Mouse (Mus musculus): ENCODE data around the gene Ren1. TPM values are rescaled to one million over a fixed set of nuclear protein-coding genes. Genes with fewer than 3 reads are reported as not detected.

Gene Ren1
- polyA plus RNA-seq, 1 experiment from 2014 or later, result not detected

GRCm38 (mm10) chr1:133383157-133383783 is 33.0 kb downstream of the Ren1 start:
- H3K36me3 ChIP-seq, result peaks cover 70% of the 10 kb centered on the region
- H3K4me1 ChIP-seq, result peaks cover 64% of the 10 kb centered on the region
- 92% methylated on average over 14 of the region's 14 CpGs for WGBS
- peak overlapping the region; percentile 76 for H3K27ac ChIP-seq (replicated peaks)
- H3K4me3 ChIP-seq, result no peak overlapping the region
- no peaks in the 10 kb centered on the region for H3K9me3 ChIP-seq (replicated peaks)
- H3K27me3 ChIP-seq (ENCODE audit: low read depth, poor library complexity, severe bottlenecking), result peaks cover 17% of the 10 kb centered on the region
- no peak for DNase-seq (ENCODE audit: low spot score)

GRCm38 (mm10) chr1:133385506-133385905 is 35.2 kb downstream of the Ren1 start:
- peak overlapping the region; percentile 84 for H3K27ac ChIP-seq (replicated peaks)
- peaks cover 28% of the 10 kb centered on the region for H3K27me3 ChIP-seq (ENCODE audit: low read depth, poor library complexity, severe bottlenecking)
- H3K4me1 ChIP-seq, result peaks cover 64% of the 10 kb centered on the region
- WGBS, result 34% methylated on average over 9 of the region's 9 CpGs
- peaks cover 92% of the 10 kb centered on the region for H3K36me3 ChIP-seq
- H3K9me3 ChIP-seq (replicated peaks), result no peaks in the 10 kb centered on the region
- DNase-seq (ENCODE audit: low spot score), result peak; percentile 85
- H3K4me3 ChIP-seq, result peak overlapping the region; percentile 18; the same call in 1 of the 2 replicates

- Histone ChIP-seq H3K4me3 (peak overlapping the region; percentile 18; the same call in 1 of the 2 replicates), H3K9me3 (replicated peaks) (0 out of 2 replicates have a peak, but pooled peaks cover under 1% of the 10 kb centered on the region), H3K27ac (replicated peaks) (peak overlapping the region; percentile 84), H3K36me3 (peaks cover 98% of the 10 kb centered on the region), H3K4me1 (peaks cover 60% of the 10 kb centered on the region), H3K27me3 (ENCODE audit: low read depth, poor library complexity, severe bottlenecking) (peaks cover 28% of the 10 kb centered on the region)
- 26% methylated on average over 11 of the region's 11 CpGs for WGBS
- peak; percentile 64 for DNase-seq (ENCODE audit: low spot score)
These were observed 35.9 kb downstream of the Ren1 start for GRCm38 (mm10) chr1:133386209-133386608.

DNA sequence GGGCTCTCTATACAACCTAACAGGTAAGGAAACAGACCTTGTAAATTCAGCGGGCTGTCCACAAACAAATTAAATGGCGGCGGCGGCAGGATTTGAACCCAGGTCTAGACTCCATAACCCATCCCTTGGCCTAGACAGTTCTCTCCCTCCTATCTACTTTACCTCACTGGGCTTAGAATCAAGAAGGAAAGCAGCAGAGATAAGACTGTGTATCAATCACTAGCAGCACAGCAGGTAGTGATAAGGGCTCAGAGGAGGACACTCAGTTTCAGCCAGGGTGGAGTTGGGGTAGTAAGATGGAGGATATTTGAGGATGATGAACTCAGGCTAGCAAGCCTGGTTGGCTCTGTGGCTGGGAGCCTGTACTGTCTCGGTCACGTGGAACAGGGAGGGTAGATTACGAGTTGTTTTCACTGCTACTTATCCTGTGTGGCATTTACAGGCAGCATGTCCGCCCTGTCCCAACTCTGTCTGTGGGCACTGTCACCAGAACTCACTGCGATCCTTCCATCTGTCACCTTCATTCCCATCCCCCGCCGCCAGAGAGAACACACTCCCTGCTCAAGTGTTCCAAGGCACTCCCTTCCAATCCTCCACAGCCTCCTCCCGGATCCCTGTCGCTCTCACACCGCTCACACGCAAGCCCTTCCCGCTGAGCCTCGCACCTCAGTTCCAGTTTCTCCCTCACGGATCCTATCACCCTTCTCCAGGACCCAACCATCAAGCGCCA is 37.4 kb downstream of the Ren1 start:
- H3K9me3 ChIP-seq (replicated peaks), result peaks cover 11% of the 10 kb centered on the region; the same call in 1 of the 2 replicates
- peaks cover 28% of the 10 kb centered on the region for H3K27me3 ChIP-seq (ENCODE audit: low read depth, poor library complexity, severe bottlenecking)
- no peak overlapping the region for H3K4me3 ChIP-seq
- WGBS, result 63% methylated on average over 19 of the region's 19 CpGs
- peaks cover 100% of the 10 kb centered on the region for H3K36me3 ChIP-seq
- DNase-seq (ENCODE audit: low spot score), result no peak
- H3K4me1 ChIP-seq, result peaks cover 51% of the 10 kb centered on the region
- peak overlapping the region; percentile 57 for H3K27ac ChIP-seq (replicated peaks)

DNA sequence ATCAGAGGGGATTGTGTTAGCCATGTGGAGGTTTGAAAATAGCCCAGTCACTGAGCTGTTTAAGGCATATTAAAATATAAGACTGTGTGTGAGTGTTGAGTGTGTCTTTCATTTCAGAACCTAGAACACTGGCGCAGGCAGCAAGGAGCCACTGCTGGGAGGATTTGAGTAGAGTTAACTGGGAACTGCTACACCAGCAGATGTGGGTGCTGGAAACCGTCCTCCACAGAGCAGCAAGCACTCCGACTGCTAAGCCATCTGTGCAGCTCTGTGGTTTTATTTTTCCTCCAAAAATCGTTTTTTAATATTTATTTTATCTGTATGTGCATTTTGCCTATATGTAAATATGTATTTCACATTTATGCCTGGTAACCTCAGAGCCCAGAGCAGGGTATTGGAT is 44.4 kb downstream of the Ren1 start:
- DNase-seq (ENCODE audit: low spot score), result no peak
- 75% methylated on average over 4 of the region's 4 CpGs for WGBS
- peaks cover 11% of the 10 kb centered on the region; the same call in 1 of the 2 replicates for H3K9me3 ChIP-seq (replicated peaks)
- H3K36me3 ChIP-seq, result peaks cover 51% of the 10 kb centered on the region
- H3K4me1 ChIP-seq, result peaks cover 72% of the 10 kb centered on the region
- peaks cover 12% of the 10 kb centered on the region for H3K27me3 ChIP-seq (ENCODE audit: low read depth, poor library complexity, severe bottlenecking)
- no peak overlapping the region for H3K4me3 ChIP-seq
- no peak overlapping the region for H3K27ac ChIP-seq (replicated peaks)

- Histone ChIP-seq H3K4me3 (0 out of 2 replicates have a peak overlapping the region, but pooled peaks have one; percentile 44), H3K9me3 (replicated peaks) (peaks cover 6% of the 10 kb centered on the region; the same call in 1 of the 2 replicates), H3K27ac (replicated peaks) (peak overlapping the region; percentile 90), H3K4me1 (peaks cover 83% of the 10 kb centered on the region), H3K27me3 (ENCODE audit: low read depth, poor library complexity, severe bottlenecking) (peaks cover 24% of the 10 kb centered on the region), H3K36me3 (peaks cover 48% of the 10 kb centered on the region)
- DNase-seq (ENCODE audit: low spot score), result no peak
- WGBS, result 87% methylated on average over 5 of the region's 5 CpGs
These were observed 46.4 kb downstream of the Ren1 start for GRCm38 (mm10) chr1:133396693-133397092.

DNA sequence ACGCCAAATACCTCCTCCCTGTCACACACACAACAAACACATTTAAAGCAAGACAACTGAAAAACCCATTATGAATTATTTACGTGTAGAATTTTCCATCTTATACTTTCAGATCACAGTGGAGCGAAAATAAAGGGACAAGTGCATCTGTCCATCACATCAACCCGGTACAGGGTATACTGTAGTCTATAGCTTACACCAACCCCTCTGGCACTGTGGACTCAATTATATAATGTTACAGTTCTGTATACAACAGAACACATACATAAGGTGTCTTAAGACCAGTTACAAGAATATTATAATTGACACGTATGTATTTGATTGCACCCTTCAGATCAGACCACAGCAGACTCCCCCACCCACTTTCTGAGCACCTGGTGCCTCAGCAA is 46.8 kb downstream of the Ren1 start:
- Histone ChIP-seq H3K9me3 (replicated peaks) (peaks cover 2% of the 10 kb centered on the region; the same call in 1 of the 2 replicates), H3K36me3 (peaks cover 48% of the 10 kb centered on the region), H3K4me3 (peak overlapping the region; percentile 44), H3K27me3 (ENCODE audit: low read depth, poor library complexity, severe bottlenecking) (peaks cover 24% of the 10 kb centered on the region), H3K4me1 (peaks cover 83% of the 10 kb centered on the region), H3K27ac (replicated peaks) (peak overlapping the region; percentile 90)
- whole genome bisulfite sequencing, result 58% methylated on average over 5 of the region's 5 CpGs
- DNase-seq (ENCODE audit: low spot score), result no peak

GRCm38 (mm10) chr1:133397483-133398237 is 47.4 kb downstream of the Ren1 start:
- peaks cover 83% of the 10 kb centered on the region for H3K4me1 ChIP-seq
- H3K9me3 ChIP-seq (replicated peaks), result no peaks in the 10 kb centered on the region; the same call in 1 of the 2 replicates
- H3K36me3 ChIP-seq, result peaks cover 48% of the 10 kb centered on the region
- peak overlapping the region; percentile 90 for H3K27ac ChIP-seq (replicated peaks)
- H3K27me3 ChIP-seq (ENCODE audit: low read depth, poor library complexity, severe bottlenecking), result peaks cover 24% of the 10 kb centered on the region
- DNase-seq (ENCODE audit: low spot score), result peak; percentile 89
- H3K4me3 ChIP-seq, result peak overlapping the region; percentile 44
- 3% methylated on average over 17 of the region's 17 CpGs for WGBS

DNA sequence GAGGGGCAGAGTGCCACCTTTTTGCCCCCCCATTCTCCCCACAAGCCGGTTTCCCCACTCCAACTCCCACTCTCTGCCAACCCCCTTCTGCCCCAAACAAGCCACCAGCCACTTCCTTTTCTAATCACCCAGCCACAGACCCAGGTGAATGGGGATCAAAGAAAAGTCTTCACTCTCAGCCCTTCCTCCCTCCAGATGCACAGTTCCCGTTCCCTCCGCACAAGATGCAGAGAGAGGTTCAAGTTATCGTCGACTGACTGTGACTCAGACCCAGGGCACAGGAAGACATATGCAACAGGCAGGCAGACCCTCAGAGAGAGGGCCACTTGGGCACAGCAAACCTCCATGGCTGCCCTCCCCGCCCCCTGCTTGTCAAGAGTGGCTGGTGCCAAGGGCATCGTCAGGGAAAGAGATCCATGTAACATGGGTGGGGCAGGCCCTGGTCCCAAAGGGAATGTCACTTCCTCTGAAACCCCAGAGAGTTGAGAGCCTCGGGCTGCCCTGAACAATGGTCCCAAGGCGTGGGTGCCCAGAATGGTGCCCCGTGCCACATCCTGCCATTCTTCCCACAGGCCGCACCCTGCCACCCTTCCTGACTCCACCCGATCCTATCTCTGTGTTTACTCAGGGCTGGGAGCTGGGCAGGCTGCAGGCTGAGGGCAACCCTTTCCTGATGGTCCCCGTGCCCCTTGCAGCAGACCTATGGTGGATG is 49.9 kb downstream of the Ren1 start:
- no peak for DNase-seq (ENCODE audit: low spot score)
- no peaks in the 10 kb centered on the region; the same call in 1 of the 2 replicates for H3K9me3 ChIP-seq (replicated peaks)
- 85% methylated on average over 13 of the region's 13 CpGs for WGBS
- H3K4me1 ChIP-seq, result peaks cover 72% of the 10 kb centered on the region
- H3K27me3 ChIP-seq (ENCODE audit: low read depth, poor library complexity, severe bottlenecking), result peaks cover 24% of the 10 kb centered on the region
- peaks cover 56% of the 10 kb centered on the region for H3K36me3 ChIP-seq
- H3K27ac ChIP-seq (replicated peaks), result peak overlapping the region; percentile 90
- no peak overlapping the region for H3K4me3 ChIP-seq

DNA sequence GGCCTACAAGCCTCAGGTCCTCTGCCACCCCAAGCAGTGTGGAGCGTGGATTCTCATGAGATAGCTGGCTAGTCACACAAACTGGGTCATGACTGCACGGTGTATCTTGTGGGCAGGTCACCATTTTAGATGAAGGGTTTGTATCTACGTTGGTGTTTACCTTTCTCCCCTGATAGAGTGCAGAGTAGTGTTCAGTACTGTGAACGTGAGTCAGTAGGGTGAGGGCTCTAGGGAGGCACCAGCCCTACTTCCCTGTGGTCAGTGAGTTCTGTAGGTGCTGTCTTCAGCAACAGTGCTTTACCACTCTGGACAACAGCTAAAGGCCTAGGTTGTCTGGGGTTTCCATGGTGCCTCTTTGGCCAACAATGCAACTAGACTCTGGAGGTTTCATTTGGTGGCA is 53.7 kb downstream of the Ren1 start:
- WGBS, result 89% methylated on average over 4 of the region's 4 CpGs
- Histone ChIP-seq H3K27ac (replicated peaks) (0 out of 2 replicates have a peak overlapping the region, but pooled peaks have one; percentile 17), H3K4me1 (peaks cover 66% of the 10 kb centered on the region), H3K36me3 (peaks cover 66% of the 10 kb centered on the region), H3K4me3 (no peak overlapping the region), H3K27me3 (ENCODE audit: low read depth, poor library complexity, severe bottlenecking) (peaks cover 18% of the 10 kb centered on the region), H3K9me3 (replicated peaks) (peaks cover 4% of the 10 kb centered on the region; the same call in 1 of the 2 replicates)
- DNase-seq (ENCODE audit: low spot score), result no peak

DNA sequence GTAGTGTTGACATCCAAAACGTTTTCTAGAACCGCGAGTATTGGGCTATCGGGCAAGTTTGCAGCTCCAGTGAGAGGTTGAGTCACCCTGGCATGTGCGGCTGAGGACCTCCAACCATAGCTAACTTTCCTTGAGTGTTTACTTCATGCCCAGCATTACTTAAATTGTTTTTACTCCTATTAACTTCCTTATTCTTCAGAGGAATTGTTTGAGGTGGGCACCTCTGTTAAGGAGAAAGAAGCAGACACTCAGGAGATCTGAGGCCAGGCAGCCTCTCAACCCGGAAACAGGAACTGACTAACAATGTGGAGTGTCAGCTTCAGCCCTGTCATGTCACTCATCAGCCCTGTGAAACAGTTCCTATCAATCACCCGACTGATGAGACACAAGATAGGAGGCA is 56.3 kb downstream of the Ren1 start:
- H3K36me3 ChIP-seq, result peaks cover 57% of the 10 kb centered on the region
- no peak overlapping the region for H3K4me3 ChIP-seq
- H3K4me1 ChIP-seq, result peaks cover 71% of the 10 kb centered on the region
- no peaks in the 10 kb centered on the region for H3K27me3 ChIP-seq (ENCODE audit: low read depth, poor library complexity, severe bottlenecking)
- WGBS, result 86% methylated on average over 7 of the region's 7 CpGs
- peak overlapping the region; percentile 78 for H3K27ac ChIP-seq (replicated peaks)
- no peak for DNase-seq (ENCODE audit: low spot score)
- H3K9me3 ChIP-seq (replicated peaks), result peaks cover 4% of the 10 kb centered on the region; the same call in 1 of the 2 replicates

DNA sequence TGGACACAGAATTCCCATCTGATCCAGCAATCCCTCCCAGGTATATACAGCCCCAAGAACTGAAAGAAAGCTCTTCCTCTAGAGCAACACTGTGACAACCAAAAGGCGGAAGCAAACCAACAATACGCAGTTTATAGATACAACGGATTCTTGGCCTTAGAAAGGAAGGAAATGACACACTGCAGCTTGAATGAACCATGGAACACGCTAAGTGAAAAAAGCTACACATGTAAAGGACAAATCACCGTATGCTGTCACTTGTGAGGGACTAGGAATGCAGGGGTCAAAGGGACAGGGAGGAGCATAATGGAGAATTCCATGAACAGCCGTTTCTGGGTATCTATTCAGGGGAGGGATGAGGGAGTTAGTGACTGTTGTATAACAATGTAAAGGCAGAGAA is 57.1 kb downstream of the Ren1 start:
- 49% methylated on average over 6 of the region's 6 CpGs for WGBS
- H3K27me3 ChIP-seq (ENCODE audit: low read depth, poor library complexity, severe bottlenecking), result no peaks in the 10 kb centered on the region
- H3K36me3 ChIP-seq, result peaks cover 49% of the 10 kb centered on the region
- DNase-seq (ENCODE audit: low spot score), result no peak
- H3K27ac ChIP-seq (replicated peaks), result peak overlapping the region; percentile 78
- H3K4me3 ChIP-seq, result no peak overlapping the region
- H3K4me1 ChIP-seq, result peaks cover 79% of the 10 kb centered on the region
- H3K9me3 ChIP-seq (replicated peaks), result peaks cover 4% of the 10 kb centered on the region; the same call in 1 of the 2 replicates
